Mouse (Mus musculus): Measurements from ENCODE around the gene Elmod1. TPM values are rescaled to one million over a fixed set of nuclear protein-coding genes. Genes with fewer than 3 reads are reported as not detected.

Gene Elmod1
- polyA plus RNA-seq, 1 experiment from 2014 or later = 1.4 TPM

GRCm38 (mm10) chr9:53899836-53900235, 75.3 kb downstream of the Elmod1 start:
- Histone ChIP-seq H3K4me3 (no peak overlapping the region), H3K4me1 (no peaks in the 10 kb centered on the region), H3K27me3 (ENCODE audit: low read depth, poor library complexity, severe bottlenecking) (no peaks in the 10 kb centered on the region), H3K36me3 (no peaks in the 10 kb centered on the region), H3K9me3 (replicated peaks) (no peaks in the 10 kb centered on the region), H3K27ac (replicated peaks) (no peak overlapping the region)
- no peak for DNase-seq (ENCODE audit: low spot score)
- 87% methylated on average over 6 of the region's 6 CpGs for WGBS

GRCm38 (mm10) chr9:53895827-53896226, 79.3 kb downstream of the Elmod1 start:
- no peaks in the 10 kb centered on the region for H3K4me1 ChIP-seq
- DNase-seq (ENCODE audit: low spot score) = no peak
- WGBS = 78% methylated on average over 7 of the region's 7 CpGs
- H3K4me3 ChIP-seq = no peak overlapping the region
- no peak overlapping the region for H3K27ac ChIP-seq (replicated peaks)
- no peaks in the 10 kb centered on the region for H3K36me3 ChIP-seq
- H3K9me3 ChIP-seq (replicated peaks) = no peaks in the 10 kb centered on the region
- H3K27me3 ChIP-seq (ENCODE audit: low read depth, poor library complexity, severe bottlenecking) = no peaks in the 10 kb centered on the region

- 11% methylated on average over 1 of the region's 1 CpGs for WGBS
- Histone ChIP-seq H3K4me3 (no peak overlapping the region), H3K9me3 (replicated peaks) (no peaks in the 10 kb centered on the region), H3K27me3 (ENCODE audit: low read depth, poor library complexity, severe bottlenecking) (no peaks in the 10 kb centered on the region), H3K4me1 (no peaks in the 10 kb centered on the region), H3K36me3 (no peaks in the 10 kb centered on the region), H3K27ac (replicated peaks) (no peak overlapping the region)
- peak; percentile 40 for DNase-seq (ENCODE audit: low spot score)
Observed at GRCm38 (mm10) chr9:53890075-53890474, 85.0 kb downstream of the Elmod1 start.

- DNase-seq (ENCODE audit: low spot score) = no peak
- no peaks in the 10 kb centered on the region for H3K36me3 ChIP-seq
- H3K27ac ChIP-seq (replicated peaks) = no peak overlapping the region
- H3K9me3 ChIP-seq (replicated peaks) = 0 out of 2 replicates have a peak, but pooled peaks cover 3% of the 10 kb centered on the region
- H3K4me1 ChIP-seq = no peaks in the 10 kb centered on the region
- H3K4me3 ChIP-seq = no peak overlapping the region
- 93% methylated on average over 23 of the region's 23 CpGs for WGBS
- no peaks in the 10 kb centered on the region for H3K27me3 ChIP-seq (ENCODE audit: low read depth, poor library complexity, severe bottlenecking)
Observed at GRCm38 (mm10) chr9:53883588-53884280, 91.4 kb downstream of the Elmod1 start.

- Histone ChIP-seq H3K36me3 (no peaks in the 10 kb centered on the region), H3K9me3 (replicated peaks) (no peaks in the 10 kb centered on the region), H3K27me3 (ENCODE audit: low read depth, poor library complexity, severe bottlenecking) (no peaks in the 10 kb centered on the region), H3K27ac (replicated peaks) (no peak overlapping the region), H3K4me3 (no peak overlapping the region), H3K4me1 (no peaks in the 10 kb centered on the region)
- DNase-seq (ENCODE audit: low spot score) = no peak
- WGBS = 72% methylated on average over 2 of the region's 2 CpGs
Observed at GRCm38 (mm10) chr9:53877423-53877822, 97.7 kb downstream of the Elmod1 start.

- DNase-seq (ENCODE audit: low spot score) = no peak
- Histone ChIP-seq H3K4me1 (no peaks in the 10 kb centered on the region), H3K36me3 (no peaks in the 10 kb centered on the region), H3K27ac (replicated peaks) (no peak overlapping the region), H3K4me3 (no peak overlapping the region), H3K9me3 (replicated peaks) (peaks cover 2% of the 10 kb centered on the region; the same call in 1 of the 2 replicates), H3K27me3 (ENCODE audit: low read depth, poor library complexity, severe bottlenecking) (no peaks in the 10 kb centered on the region)
- 94% methylated on average over 8 of the region's 8 CpGs for WGBS
Observed at GRCm38 (mm10) chr9:53873239-53873638, 101.9 kb downstream of the Elmod1 start.

Other genes starting within 250 kb of the Elmod1 start
- 3.0 and 4.2 TPM in 2 replicates for gene Slc35f2, start 203.8 kb downstream of the Elmod1 start, polyA plus RNA-seq (2016; fragmentation: Nextera tagmentation; extraction: Ambion mirVana)
- gene Sln, start 125.1 kb downstream of the Elmod1 start, polyA plus RNA-seq (2016; fragmentation: Nextera tagmentation; extraction: Ambion mirVana) = not detected in 2 replicates
- gene Tnfaip8l3, start 93.1 kb upstream of the Elmod1 start, polyA plus RNA-seq (2016; fragmentation: Nextera tagmentation; extraction: Ambion mirVana) = 0.15 and 0.37 TPM in 2 replicates